Mouse (Mus musculus) right cerebral cortex, adult 2 months (tissue): ENCODE data around the gene Dag1.
A peak's percentile ranks its signal among the peaks of the same experiment; 100 is the strongest.
"Not testable (repeated sequence)": the region's sequence is repeated elsewhere in the genome, so short reads cannot be mapped to it uniquely, and the experiment has no call there.

Experiments used
- DNase-seq, 2 experiments: peaks; one replicate each; pipeline ENCODE4 v3.0.0; 2021 to 2022; ENCODE audit warnings: low spot score in 2 of 2

Gene Dag1

DNA sequence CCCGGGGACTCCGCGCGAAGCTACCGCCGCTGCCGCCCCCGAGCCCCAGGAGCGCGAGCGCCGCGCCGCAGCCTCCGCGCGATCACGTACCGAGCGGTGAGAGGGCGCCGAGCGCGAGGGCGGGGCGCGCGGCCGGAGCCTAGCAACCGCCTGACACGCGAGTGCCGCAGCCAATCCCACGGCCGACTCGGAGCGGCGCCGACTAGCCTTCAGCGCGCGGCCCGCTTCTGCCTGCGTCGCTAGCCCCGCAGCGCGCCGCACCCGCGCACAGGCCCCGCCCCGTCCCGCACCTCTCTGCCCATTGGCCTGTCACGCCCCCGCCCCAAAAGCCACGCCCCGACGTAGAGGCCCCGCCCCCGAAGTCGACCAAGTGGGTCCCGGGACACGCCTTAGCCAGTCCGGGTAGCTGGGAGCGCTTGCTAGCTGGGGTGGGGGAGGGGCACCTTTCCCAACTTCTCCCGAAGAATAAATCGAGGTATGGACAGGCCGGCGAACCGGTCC lies at the start of gene Dag1:
Gene Dag1, minus strand, starts transcription at position 269 of the 501 bp plus-strand sequence.
- peak; percentile 96 to 97 for DNase-seq

DNA sequence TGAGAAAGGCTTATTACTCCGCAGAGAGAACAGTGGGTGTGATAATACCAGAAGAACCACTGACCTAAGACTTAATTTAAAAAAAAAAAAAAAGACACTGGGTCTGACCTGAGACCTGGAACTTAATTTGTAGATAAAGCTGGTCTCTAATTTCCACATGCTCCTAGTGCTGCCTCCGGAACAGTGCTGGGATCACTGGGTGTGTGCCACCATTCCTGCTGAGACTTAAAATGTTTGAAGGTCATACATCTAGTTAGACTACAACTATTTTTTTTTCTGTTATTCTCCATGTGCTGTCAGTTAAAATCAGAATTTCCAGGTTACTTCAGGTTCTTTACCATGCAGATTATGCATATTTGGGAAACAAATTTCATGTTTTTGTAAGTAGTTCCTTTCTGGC lies 44.4 kb upstream of the Dag1 start:
- no peak for DNase-seq

DNA sequence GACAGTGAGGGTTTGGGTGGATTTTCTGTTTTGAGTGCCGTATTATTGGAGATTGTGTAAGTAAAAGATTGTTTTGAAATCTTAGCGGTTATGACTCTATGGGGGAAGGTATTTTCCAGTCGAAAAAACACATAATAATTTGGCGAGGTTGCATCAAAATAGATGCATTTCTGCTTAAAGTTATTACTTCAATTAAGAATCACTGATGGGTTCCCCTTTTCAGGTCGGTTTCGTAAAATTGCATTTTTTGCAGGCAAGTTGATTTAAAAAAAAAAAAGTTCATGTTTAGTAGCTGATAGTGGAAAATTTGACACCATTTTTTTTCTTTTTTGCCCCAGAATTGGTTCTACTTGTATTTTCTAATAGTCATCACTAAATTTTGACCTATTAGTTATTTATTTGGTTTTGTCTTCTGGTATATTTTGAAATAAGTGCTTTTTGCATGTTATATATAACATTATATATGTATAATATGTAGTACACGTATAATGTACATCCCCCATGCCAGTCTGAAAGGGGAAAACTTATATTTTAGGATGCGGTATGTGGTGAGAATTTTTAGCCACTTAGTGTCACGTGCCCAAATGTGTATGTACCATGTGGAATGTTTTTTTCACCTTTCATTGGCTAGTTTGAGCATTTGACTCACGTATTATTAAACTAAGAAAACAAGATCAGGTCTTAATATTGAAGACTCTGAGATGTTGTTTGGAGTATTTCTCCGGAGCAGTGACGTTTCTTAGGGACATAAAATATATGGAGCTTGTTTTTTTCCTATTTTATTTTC lies 43.5 kb upstream of the Dag1 start:
- DNase-seq, result no peak

DNA sequence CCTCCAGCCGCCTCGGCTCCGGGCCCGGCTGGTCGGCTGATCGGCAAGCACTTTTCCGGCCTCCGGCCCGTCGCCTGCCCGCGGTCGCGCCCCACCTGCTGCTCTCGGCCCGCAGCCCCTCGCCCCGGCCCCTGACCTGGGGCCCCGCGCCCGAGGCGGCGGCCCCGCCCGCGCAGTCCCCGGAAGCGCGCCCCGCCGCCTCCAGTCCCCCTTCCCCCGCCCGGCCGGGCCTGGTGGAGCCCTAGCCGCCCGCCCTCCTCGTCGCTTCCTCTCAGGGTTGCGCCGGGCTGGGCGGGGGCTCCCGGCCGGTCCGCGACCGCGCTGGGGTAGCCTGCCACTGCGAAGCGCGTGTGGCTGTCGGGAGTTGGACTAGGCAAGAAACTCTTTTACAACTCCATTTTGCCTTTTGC lies 42.8 kb upstream of the Dag1 start:
- peak in 1 of 2 experiments; percentile 33 for DNase-seq

DNA sequence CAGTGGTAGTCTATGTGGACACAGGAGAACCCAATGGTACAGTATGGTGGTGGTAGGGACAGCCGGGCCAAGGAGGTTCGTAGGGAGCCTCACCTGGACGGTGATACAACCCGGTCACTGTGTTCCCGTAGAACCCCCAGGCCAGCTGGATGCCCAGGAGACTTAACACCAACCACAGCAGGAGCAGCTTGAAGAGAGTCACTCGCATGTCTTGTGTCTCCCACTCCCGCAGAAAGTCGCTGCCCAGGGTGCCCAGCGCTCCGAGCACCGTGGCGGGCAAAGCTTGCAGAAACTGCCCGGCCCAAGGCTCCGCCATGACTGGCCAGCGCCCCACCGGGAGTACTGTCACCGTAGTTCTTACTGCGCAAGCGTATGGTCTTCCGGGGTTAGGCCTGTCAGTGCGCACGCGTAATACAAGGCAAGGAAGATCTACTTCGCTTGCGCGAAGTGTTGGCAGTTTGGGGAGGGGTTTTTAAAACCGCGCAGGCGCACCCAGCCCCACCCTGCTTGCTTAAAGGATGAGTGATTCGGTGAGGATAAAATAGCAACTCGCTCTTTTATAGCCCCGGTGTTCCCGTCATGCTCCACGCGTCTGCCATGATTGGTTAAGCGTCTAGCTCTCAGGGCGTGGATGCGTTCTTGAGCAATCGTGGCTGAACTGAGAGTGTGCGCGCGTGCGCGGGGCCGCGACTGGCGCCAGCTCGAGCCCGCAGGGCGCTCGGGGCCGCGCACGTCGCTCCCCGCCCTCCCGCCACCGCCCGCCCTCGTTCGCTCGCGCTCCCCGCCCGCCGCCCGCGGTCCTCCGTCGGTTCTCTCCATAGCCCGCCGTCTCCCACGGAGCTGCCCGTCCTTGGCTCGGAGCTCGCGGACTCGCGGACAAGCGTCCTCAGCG lies 42.1 kb upstream of the Dag1 start, which contains the start of the genes Rhoa and Tcta:
Gene Rhoa, plus strand, starts transcription at position 501 of the 892 bp plus-strand sequence.
Gene Tcta, minus strand, starts transcription at position 532 of the 892 bp plus-strand sequence.
- peak; percentile 99 to 100 for DNase-seq

DNA sequence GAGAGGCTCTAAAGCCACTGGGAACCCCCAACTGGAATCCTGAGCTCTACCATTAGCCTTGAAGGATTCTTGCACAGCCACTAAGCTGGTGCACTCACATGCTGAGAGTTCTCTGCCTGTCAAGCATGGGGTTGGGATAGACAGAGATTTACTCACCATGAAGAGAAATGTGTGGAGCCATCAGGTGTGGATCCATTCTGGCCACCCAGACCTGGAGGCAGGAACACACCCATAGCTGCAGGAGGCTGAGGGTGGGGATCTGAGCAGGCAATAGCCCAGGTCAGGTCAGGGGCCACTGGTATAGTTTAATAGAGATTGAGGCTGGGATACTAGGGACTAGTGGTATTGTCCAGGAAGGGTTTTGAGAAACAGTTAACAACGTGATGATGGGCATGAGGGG lies 41.4 kb upstream of the Dag1 start:
- no peak for DNase-seq

DNA sequence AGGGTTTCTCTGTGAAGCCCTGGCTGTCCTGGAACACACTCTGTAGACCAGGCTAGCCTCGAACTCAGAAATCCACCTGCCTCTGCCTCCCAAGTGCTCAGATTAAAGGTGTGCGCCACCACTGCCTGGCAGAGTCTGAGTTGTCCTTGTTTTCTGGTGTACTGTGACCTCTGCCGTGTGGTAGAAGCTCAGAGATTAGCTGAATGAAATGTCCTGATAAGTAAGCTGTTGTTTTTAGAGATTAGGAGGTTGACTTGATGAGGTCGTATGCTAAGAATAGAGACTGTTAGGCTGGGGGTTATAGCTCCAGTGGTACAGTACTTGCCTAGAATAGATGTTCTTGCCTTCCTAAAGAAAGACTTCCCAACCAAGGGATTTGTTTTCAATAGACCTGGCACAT lies 41.0 kb upstream of the Dag1 start:
- no peak for DNase-seq

DNA sequence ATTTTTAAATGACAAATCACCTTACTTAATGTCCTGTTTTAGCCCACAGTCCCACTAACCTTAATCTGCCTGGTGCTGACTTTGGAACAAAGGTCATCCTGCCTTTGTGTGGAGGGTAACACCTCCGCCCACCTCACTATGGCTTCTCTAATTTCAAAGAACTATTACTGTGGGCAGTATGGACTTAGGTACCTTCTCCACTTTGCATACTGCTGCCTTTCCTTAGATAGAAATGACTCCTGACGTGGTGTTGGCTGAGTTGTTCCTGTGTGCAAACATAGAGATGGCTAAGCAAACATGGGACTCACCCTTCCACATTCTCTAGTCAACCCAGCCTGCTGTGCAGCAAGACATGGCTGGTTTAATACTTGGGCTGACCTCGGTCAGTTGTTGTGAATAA lies 38.1 kb upstream of the Dag1 start:
- DNase-seq, result no peak

DNA sequence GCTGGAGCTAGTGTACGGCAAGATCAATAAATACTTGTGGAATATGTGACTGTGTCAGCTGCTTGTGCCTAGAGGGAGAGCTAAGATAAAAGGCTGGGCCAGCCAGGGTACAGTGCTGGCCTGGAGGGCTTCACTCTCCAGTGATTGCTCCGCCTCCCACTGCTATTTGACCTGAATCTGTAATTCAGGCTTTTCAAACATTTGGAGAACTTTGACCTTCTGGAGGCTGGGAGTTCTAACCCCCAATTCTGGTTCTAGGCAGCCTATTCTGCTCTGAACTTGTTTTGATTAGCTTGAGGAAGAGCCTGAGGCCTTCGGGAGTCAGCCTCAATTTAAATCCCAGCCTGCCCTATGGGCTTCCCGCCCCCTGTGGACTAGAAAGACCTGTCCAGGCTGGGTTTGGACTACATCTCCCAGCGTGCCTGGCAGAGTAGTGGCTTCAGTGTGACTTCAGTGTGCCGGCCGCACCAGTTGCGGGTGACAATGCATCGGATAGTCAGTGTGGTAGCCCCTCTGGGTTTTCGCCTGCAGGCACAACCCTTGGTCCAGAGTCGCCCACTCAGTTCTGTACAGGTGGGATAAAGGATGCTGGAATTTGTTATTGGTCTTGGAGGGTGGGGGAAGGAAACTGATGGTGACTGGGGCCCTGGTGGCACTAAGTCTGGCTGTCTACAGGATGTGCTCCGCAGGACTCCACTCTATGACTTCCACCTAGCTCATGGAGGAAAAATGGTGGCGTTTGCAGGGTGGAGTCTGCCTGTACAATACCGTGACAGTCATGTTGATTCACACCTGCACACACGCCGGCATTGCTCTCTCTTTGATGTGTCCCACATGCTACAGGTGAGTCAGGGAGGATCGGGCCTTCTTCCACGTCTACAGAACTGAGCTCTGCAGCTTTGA lies 32.9 kb upstream of the Dag1 start, which contains the start of gene Amt:
Gene Amt, plus strand, starts transcription at position 401 of the 903 bp plus-strand sequence.
- peak; percentile 39 to 40 for DNase-seq

DNA sequence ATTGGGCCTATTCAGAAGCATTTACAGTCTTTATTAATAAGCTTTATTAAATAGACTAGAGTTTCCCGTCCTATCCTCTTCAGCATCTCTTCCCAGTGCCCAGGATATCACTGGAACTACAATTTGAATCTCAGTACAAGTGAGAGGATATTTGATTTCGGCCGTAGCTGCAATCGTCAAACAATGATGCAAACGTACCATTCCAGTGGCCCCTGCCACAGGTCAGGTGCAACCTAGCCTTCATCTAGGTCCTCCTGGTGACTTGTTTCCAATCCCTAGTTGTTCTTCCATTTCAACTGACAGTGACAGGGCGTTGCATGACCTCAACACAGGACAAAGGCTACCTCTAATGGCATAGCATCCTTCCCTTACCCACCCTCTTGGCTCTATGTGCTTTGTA lies 27.0 kb upstream of the Dag1 start:
- no peak for DNase-seq

DNA sequence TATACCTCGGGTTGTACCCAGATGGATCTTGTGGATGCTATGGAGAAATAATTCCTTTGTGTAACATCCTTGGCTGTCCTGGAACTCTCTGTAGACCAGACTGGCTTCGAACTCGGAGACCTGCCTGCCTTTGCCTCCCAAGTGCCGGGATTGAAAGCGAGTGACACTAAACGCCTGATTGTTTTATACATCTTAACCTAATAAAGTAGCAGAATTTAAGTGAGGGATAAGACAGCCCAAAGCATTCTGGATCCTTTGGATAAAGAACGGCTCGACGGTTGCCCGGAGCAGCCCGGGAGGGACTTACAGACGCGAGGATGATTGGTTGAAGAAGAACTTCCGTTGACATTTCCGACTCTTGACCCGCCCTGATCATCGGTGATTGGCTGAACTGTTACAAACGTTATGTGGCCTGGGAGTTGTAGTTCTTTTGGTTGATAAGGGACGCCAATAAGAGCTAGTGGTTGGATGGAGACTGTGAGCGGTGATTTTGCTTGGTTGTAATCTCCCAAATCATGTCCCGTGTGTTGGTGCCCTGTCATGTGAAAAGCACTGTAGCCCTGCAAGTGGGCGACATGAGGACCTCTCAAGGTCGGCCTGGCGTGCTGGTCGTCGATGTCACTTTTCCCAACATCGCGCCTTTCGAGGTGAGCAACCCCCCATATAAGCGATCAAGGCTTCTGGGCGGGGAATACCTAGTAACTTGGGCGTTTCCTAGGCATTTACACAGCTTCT lies 26.4 kb upstream of the Dag1 start, which contains the start of gene Nicn1:
Gene Nicn1, plus strand, starts transcription at position 414 of the 735 bp plus-strand sequence.
- peak; percentile 96 to 97 for DNase-seq

DNA sequence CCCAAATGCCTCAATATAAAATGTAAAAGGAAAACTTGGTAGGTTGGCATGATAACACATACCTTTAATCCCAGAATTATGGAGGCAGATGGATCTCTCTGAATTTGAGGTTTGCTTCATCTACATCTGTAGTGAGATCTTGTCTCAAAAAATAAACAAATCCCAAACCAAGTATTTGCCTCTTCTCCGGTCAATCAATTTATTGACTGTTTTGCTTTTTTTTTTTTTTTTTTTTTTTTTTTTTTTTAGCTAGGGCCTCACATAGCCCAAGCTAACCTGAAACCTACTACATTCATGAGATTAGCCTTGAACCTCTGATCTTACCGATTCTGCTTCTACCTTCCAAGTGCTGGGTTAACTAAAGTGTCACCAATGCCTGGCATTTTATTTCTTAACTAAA lies 25.6 kb upstream of the Dag1 start:
- DNase-seq, result no peak

DNA sequence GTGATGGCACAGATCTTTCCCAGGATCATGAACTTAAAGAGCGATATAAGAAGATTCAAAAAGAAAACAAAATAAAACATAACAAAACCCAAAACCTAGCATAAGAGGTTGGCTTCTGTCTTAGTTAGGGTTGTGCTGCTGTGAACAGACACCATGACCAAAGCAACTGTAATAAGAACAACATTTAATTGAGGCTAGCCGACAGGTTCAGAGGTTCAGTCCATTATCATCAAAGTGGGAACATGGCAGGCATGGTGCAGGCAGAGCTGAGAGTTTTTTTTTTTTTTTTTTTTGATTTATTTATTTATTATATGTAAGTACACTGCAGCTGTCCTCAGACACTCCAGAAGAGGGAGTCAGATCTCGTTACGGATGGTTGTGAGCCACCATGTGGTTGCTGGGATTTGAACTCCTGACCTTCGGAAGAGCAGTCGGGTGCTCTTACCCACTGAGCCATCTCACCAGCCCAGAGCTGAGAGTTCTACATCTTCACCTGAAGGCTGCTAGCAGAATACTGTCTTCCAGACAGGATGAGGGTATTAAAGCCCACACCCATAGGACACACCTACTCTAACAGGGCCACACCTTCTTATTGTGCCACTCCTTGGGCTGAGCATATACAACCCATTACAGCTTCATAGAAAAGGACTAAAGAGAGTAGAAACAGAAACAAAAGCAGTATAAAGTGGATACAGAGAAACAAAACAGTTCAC lies 23.9 kb upstream of the Dag1 start:
- not testable (repeated sequence) for DNase-seq

DNA sequence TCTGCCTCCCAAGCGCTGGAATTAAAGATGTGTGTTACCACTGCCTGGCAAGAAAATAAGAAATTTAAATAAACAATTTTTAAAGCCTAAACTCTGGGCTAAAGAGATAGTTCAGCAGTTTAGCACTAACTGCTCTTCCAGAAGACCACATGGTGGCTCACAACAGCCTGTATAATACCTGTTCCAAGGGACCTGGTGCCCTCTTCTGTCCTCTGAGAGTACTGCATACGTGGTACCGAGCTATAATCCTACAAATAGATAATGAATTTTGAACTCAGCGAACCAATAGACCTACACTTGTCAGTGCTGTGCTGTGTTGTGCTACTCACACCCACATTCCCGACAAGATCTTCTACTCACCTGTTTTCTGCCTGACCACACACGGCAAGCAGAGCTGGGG lies 20.7 kb upstream of the Dag1 start:
- DNase-seq, result peak; percentile 81 to 83

DNA sequence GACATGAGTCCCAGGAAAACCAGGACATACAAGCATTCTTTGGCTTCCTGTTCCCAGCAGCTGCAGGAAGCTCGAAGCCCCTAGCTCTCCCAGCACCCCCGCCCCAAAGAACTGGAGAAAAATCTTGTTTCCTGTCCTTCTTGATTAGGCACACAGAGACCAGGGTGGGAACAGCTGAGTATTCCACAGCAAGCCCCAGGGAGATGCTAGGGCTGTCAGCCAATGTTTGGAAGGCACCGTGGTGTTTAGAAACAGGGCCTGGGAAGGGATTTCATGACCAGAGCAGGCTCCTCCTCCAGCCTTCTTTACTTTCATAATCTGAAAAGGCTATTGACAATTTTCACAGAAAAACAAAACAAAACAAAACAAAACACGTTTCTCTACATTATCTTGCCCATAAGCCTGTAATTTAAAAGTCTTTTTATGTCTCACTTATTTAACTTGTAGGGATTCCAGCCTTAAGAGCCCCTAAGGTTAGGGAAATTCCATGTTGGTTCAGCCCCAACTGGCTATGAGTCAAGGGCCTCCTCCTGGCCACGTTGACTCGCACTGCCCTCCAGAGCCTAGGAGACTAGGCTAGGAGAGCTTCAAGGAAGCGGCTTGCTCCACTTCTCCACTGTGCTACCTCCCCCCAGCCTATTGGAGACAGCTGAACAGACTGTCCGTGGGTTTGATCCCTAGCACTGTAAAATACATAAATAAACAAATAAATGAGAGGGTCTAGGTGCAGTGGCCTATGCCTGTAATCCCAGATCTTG lies 16.5 kb upstream of the Dag1 start:
- no peak for DNase-seq

DNA sequence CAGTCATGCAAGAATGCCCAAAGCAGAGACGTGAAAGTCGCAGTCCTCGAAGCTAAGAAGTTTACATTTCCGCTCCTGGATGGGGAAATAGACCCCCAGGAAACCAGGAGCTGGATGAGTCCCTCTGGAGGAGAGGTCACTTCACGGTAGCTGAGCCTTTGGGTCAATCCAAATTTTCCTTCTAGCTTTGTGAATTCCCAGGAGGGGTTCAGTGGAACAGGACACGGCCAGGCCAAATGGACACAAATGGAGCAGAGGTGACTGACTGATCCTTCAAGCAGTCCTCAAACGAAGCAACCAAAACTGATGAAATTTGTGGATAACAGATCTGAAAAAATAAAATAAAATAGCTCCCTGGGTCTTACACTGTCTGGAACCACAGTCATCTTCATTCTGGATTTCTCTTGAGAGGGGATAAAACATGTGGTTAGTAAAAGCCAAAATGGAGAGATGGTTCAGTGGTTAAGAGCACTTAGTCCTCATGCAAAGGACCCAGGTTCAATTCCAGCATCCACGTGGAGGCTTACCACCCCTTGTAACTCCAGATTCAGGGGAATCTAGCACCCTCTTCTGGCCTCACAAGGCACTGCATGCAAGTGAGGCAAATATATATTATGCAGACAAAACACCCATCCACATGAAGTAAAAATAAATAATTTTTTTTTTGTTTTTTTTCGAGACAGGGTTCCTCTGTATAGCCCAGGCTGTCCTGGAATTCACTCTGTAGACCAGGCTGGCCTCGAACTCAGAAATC lies 15.1 kb upstream of the Dag1 start:
- no peak for DNase-seq

DNA sequence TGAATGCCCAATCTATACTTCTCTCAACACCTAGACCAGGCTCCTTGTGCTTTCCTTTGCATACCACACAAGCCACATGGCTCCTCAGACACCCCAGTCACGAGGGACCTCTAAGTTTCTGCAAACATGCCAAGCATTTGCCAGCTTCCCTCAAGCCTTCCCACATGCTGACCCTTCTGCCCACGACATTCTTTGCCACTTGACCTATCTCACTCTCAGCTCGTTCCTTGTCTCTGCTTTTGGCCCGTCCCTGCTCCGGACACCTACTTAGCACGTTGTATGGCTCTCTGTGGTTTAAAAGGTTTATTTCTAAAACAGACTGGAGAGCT lies 11.5 kb upstream of the Dag1 start:
- no peak for DNase-seq
